In the genomic region with DNA sequence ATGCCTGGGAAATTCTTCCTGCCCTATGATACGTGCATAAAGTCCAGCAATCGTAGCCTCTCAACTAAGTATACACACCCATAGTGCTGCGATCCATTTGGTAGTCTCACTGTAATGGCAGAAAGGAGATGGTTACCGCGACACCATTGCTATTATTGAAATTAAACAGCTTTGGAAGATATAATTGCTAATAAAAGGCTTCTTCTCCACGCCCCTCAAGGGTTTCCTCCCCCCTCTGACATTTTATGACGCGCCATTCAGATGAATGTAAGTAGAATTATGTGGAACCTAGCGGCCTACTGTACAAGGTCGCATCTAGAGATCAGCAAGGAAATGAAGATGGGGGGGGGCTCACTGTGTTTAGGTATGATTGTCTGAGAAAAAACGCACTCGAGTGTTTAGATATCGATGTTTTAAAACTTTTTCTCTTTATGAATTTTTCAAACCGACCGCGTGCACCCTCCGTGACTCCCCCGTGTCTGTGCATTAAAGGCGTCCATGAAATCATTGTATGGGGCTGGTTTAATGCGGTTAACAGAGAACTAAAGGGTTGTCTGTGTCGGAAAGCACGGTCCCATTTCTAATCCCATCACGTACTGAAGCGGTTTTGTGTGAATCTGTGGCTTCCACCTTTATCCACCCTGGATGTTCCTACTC, we compare ENCODE assay signal across 11 mouse cellular contexts.
DNase-seq lines count a peak whose midpoint lies in the region; ATAC-seq and TF ChIP-seq lines count a peak whose summit lies in the region.
"Had no signal": no experiment of that assay in that cellular context is flagged by ENCODE, and none has a peak within 500 bp of the region (broad histone marks: within the 10 kb centered on the region; RNA-seq: fewer than 3 reads in every experiment).

No protein-coding gene starts in this region.

- DNase-seq in brain, embryonic 18.5 days (ENCODE audit: low read depth, low spot score), result peak; percentile 69
- peak; percentile 46 to 63 for DNase-seq in cerebellum, postnatal 25 days
- DNase-seq in forebrain, postnatal 0 days, result peak; percentile 82
- DNase-seq in heart, adult 11 months, result no peak
- no peak for DNase-seq in adrenal gland, adult (ENCODE audit: inconsistent age in 2 of 2, low spot score in 1 of 2)
- no peak for DNase-seq in gastrocnemius, postnatal 25 days
- DNase-seq: right cerebral cortex, adult 18-20 months had no signal

- H3K4me1 ChIP-seq in forebrain, postnatal 0 days (ENCODE audit: insufficient read depth), result peaks cover 10% of the 10 kb centered on the region; the same call in 1 of the 2 replicates
- 0 out of 2 replicates have a peak, but pooled peaks cover 2% of the 10 kb centered on the region for H3K4me1 ChIP-seq in midbrain, embryonic 16.5 days (ENCODE audit: control insufficient read depth, insufficient read depth, low read length)

- H3K4me2 ChIP-seq in forebrain, postnatal 0 days (ENCODE audit: low read depth), result peak overlapping the region; percentile 71
- H3K4me2 ChIP-seq in midbrain, embryonic 16.5 days (ENCODE audit: low read length), result peak overlapping the region; percentile 63
- H3K4me2 ChIP-seq: limb, embryonic 13.5 days had no signal

- ATAC-seq in forebrain, postnatal 0 days, result no peak
- ATAC-seq in midbrain, embryonic 16.5 days, result no peak

- peak overlapping the region; percentile 100 for H3K27ac ChIP-seq in forebrain, postnatal 0 days (ENCODE audit: low read depth, low read length)
- H3K27ac ChIP-seq in midbrain, embryonic 16.5 days (ENCODE audit: low read length), result peak overlapping the region; percentile 97
- H3K27ac ChIP-seq: heart, embryonic 13.5 days; kidney, embryonic 15.5 days; limb, embryonic 13.5 days had no signal

- H3K9me3 ChIP-seq in forebrain, postnatal 0 days (ENCODE audit: low read length), result no peaks in the 10 kb centered on the region
- no peaks in the 10 kb centered on the region for H3K9me3 ChIP-seq in midbrain, embryonic 16.5 days (replicated peaks; ENCODE audit: control insufficient read depth, low read length, poor library complexity, severe bottlenecking)
- H3K9me3 ChIP-seq: heart, embryonic 13.5 days; kidney, embryonic 15.5 days; limb, embryonic 13.5 days had no signal

- peak overlapping the region; percentile 100 for H3K9ac ChIP-seq in forebrain, postnatal 0 days
- H3K9ac ChIP-seq in midbrain, embryonic 16.5 days (ENCODE audit: low read depth, low read length), result peak overlapping the region; percentile 70
- H3K9ac ChIP-seq: heart, embryonic 13.5 days; kidney, embryonic 15.5 days; limb, embryonic 13.5 days had no signal

- peak overlapping the region; percentile 67 for H3K4me3 ChIP-seq in forebrain, postnatal 0 days (ENCODE audit: low read depth, low read length)
- H3K4me3 ChIP-seq in midbrain, embryonic 16.5 days (ENCODE audit: low read depth, low read length), result peak overlapping the region; percentile 52
- H3K4me3 ChIP-seq: heart, embryonic 13.5 days; limb, embryonic 13.5 days had no signal

- no peak for TF ChIP-seq CTCF in forebrain, postnatal 0 days (IDR thresholded peaks at IDR 0.05; ENCODE audit: low read depth)

- WGBS in forebrain, postnatal 0 days, result 3% methylated on average over 24 of the region's 24 CpGs
- 6% methylated on average over 24 of the region's 24 CpGs for WGBS in midbrain, embryonic 16.5 days

- no peaks in the 10 kb centered on the region for H3K27me3 ChIP-seq in forebrain, postnatal 0 days (ENCODE audit: insufficient read depth, low read length)
- H3K27me3 ChIP-seq in midbrain, embryonic 16.5 days (ENCODE audit: control insufficient read depth, insufficient read depth, low read depth, low read length), result no peaks in the 10 kb centered on the region

- no peaks in the 10 kb centered on the region for H3K36me3 ChIP-seq in forebrain, postnatal 0 days (ENCODE audit: insufficient read depth)
- no peaks in the 10 kb centered on the region for H3K36me3 ChIP-seq in midbrain, embryonic 16.5 days (ENCODE audit: control insufficient read depth, insufficient read depth, low read length)
- H3K36me3 ChIP-seq: heart, embryonic 13.5 days; kidney, embryonic 15.5 days; limb, embryonic 13.5 days had no signal

Comparison
In these comparisons a context has a peak if more than half of its experiments do, and no peak if none do; other contexts are left out.
1. DNase-seq: peak in brain, embryonic 18.5 days (single experiment), cerebellum, postnatal 25 days (2 of 2) and forebrain, postnatal 0 days (single experiment); none in heart, adult 11 months (single experiment), adrenal gland, adult (0 of 2) and gastrocnemius, postnatal 25 days (single experiment).